Mouse (Mus musculus) MEL (cell line): ENCODE data around the gene Pakap. TPM values are rescaled to one million over a fixed set of nuclear protein-coding genes. Genes with fewer than 3 reads are reported as not detected.
A peak's percentile ranks its signal among the peaks of the same experiment; 100 is the strongest.

ENCODE experiments used
- DNase-seq: peaks from one replicate; pipeline ENCODE4 v3.0.0; 2011; ENCODE audit warnings: low read depth, low spot score
- H3K27ac ChIP-seq: 2 replicates; pipeline ENCODE4 v1.5.1; 2012; ENCODE audit warnings: low read depth, mild to moderate bottlenecking, control low read depth, low read length, moderate library complexity; ENCODE audit not compliant: control insufficient read depth
- H3K27me3 ChIP-seq, 2 experiments: fragments of 150-350 bp in 1 of 2; sonication (generic) in 1 of 2; 2 replicates each; pipeline ENCODE4 v1.6.1; 2012; ENCODE audit warnings: low read length in 2 of 2, mild to moderate bottlenecking in 2 of 2, improper control_type of control experiment in 1 of 2, moderate library complexity in 1 of 2; ENCODE audit not compliant: insufficient read depth in 2 of 2, control insufficient read depth in 1 of 2
- H3K36me3 ChIP-seq, 2 experiments: 2 replicates each; pipeline ENCODE4 v1.6.1; 2012 to 2014; ENCODE audit warnings: low read length in 2 of 2, improper control_type of control experiment in 1 of 2, inconsistent platforms in 1 of 2, mild to moderate bottlenecking in 1 of 2; ENCODE audit not compliant: insufficient read depth in 2 of 2, control insufficient read depth in 1 of 2
- H3K4me1 ChIP-seq, 2 experiments: fragments of 150-350 bp in 1 of 2; sonication (generic) in 1 of 2; 2 replicates each; pipeline ENCODE4 v1.6.1; 2012; ENCODE audit warnings: low read length in 2 of 2, improper control_type of control experiment in 1 of 2, mild to moderate bottlenecking in 1 of 2; ENCODE audit not compliant: insufficient read depth in 2 of 2, control insufficient read depth in 1 of 2
- H3K4me3 ChIP-seq, 2 experiments: fragments of 150-350 bp in 1 of 2; sonication (generic) in 1 of 2; 2 replicates each; pipeline ENCODE4 v1.5.1; 2012; ENCODE audit warnings: low read depth in 2 of 2, low read length in 2 of 2, mild to moderate bottlenecking in 2 of 2, moderate library complexity in 2 of 2, control low read depth in 1 of 2, improper control_type of control experiment in 1 of 2; ENCODE audit not compliant: control insufficient read depth in 1 of 2, insufficient read depth in 1 of 2
- H3K79me2 ChIP-seq: 2 replicates; pipeline ENCODE4 v1.6.1; 2012; ENCODE audit warnings: mild to moderate bottlenecking, low read length, moderate library complexity; ENCODE audit not compliant: control insufficient read depth, poor library complexity, insufficient read depth
- H3K9ac ChIP-seq: 2 replicates; pipeline ENCODE4 v1.6.1; 2012; ENCODE audit warnings: low read depth, mild to moderate bottlenecking, control low read depth, low read length, moderate library complexity; ENCODE audit not compliant: control insufficient read depth, poor library complexity, severe bottlenecking
- H3K9me3 ChIP-seq: fragments of 150-350 bp; sonication (generic); replicated peaks from 2 replicates; pipeline ENCODE4 v1.6.1; 2012; ENCODE audit warnings: mild to moderate bottlenecking, low read length, improper control_type of control experiment, moderate library complexity; ENCODE audit not compliant: insufficient read depth
- BHLHE40 ChIP-seq: IDR thresholded peaks from 2 replicates; pipeline ENCODE4 v1.6.1; 2012; ENCODE audit warnings: low read depth, mild to moderate bottlenecking, inconsistent platforms, low read length, improper control_type of control experiment, borderline replicate concordance
- CHD1 ChIP-seq: IDR thresholded peaks from 2 replicates; pipeline ENCODE4 v1.6.1; 2012; ENCODE audit warnings: low read depth, mild to moderate bottlenecking, inconsistent platforms, low read length, improper control_type of control experiment
- CTCF ChIP-seq, 3 experiments: IDR thresholded peaks in 2 of 3; conservative IDR thresholded peaks in 1 of 3; 2 replicates each; pipeline ENCODE4 v1.5.1; 2011 to 2012; ENCODE audit warnings: low read length in 3 of 3, low read depth in 2 of 3, mild to moderate bottlenecking in 2 of 3, improper control_type of control experiment in 1 of 3, inconsistent platforms in 1 of 3, mixed read lengths in 1 of 3, moderate library complexity in 1 of 3; ENCODE audit not compliant: control insufficient read depth in 1 of 3, insufficient read depth in 1 of 3, poor library complexity in 1 of 3, severe bottlenecking in 1 of 3
- E2F4 ChIP-seq: IDR thresholded peaks from 2 replicates; pipeline ENCODE4 v1.6.1; 2011; ENCODE audit warnings: low read depth, low read length, improper control_type of control experiment, borderline replicate concordance
- ELF1 ChIP-seq: IDR thresholded peaks from 2 replicates; pipeline ENCODE4 v1.6.1; 2014; ENCODE audit warnings: low read depth, mild to moderate bottlenecking, inconsistent platforms, low read length, improper control_type of control experiment, moderate library complexity
- EP300 ChIP-seq, 2 experiments: IDR thresholded peaks; 2 replicates each; pipeline ENCODE4 v1.6.1; 2011; ENCODE audit warnings: improper control_type of control experiment in 2 of 2, low read length in 2 of 2, low read depth in 1 of 2, mild to moderate bottlenecking in 1 of 2
- ETS1 ChIP-seq: IDR thresholded peaks from 2 replicates; pipeline ENCODE4 v1.6.1; 2012; ENCODE audit warnings: low read depth, mild to moderate bottlenecking, inconsistent platforms, low read length, improper control_type of control experiment, moderate library complexity
- GABPA ChIP-seq: IDR thresholded peaks from 2 replicates; pipeline ENCODE4 v1.6.1; 2012; ENCODE audit warnings: low read depth, mild to moderate bottlenecking, inconsistent platforms, low read length, improper control_type of control experiment, moderate library complexity
- GATA1 ChIP-seq: IDR thresholded peaks from 2 replicates; pipeline ENCODE4 v1.6.1; 2011; ENCODE audit warnings: low read depth, low read length, improper control_type of control experiment
- JUND ChIP-seq: IDR thresholded peaks from 2 replicates; pipeline ENCODE4 v1.6.1; 2011; ENCODE audit warnings: low read depth, mild to moderate bottlenecking, improper control_type of control experiment, low read length
- KAT2A ChIP-seq: conservative IDR thresholded peaks from 2 replicates; pipeline ENCODE4 v1.6.1; 2012; ENCODE audit warnings: low read depth, low read length, improper control_type of control experiment, inconsistent platforms
- MAFK ChIP-seq: IDR thresholded peaks from 2 replicates; pipeline ENCODE4 v1.6.1; 2011; ENCODE audit warnings: low read depth, mild to moderate bottlenecking, low read length, improper control_type of control experiment, borderline replicate concordance
- MAX ChIP-seq: IDR thresholded peaks from 2 replicates; pipeline ENCODE4 v1.6.1; 2011; ENCODE audit warnings: low read length, improper control_type of control experiment
- MAZ ChIP-seq: IDR thresholded peaks from 2 replicates; pipeline ENCODE4 v1.6.1; 2012; ENCODE audit warnings: low read depth, mild to moderate bottlenecking, inconsistent platforms, low read length, improper control_type of control experiment
- MEF2A ChIP-seq: IDR thresholded peaks from 2 replicates; pipeline ENCODE4 v1.6.1; 2014; ENCODE audit warnings: low read depth, mild to moderate bottlenecking, inconsistent platforms, low read length, improper control_type of control experiment; ENCODE audit not compliant: poor library complexity, insufficient replicate concordance, severe bottlenecking; ENCODE audit errors: extremely low read depth
- MXI1 ChIP-seq: IDR thresholded peaks from 2 replicates; pipeline ENCODE4 v1.6.1; 2011; ENCODE audit warnings: mild to moderate bottlenecking, low read depth, low read length, improper control_type of control experiment
- MYB ChIP-seq: IDR thresholded peaks from 2 replicates; pipeline ENCODE4 v1.6.1; 2011; ENCODE audit warnings: mild to moderate bottlenecking, low read depth, low read length, improper control_type of control experiment
- MYC ChIP-seq: IDR thresholded peaks from 2 replicates; pipeline ENCODE4 v1.6.1; 2011; ENCODE audit warnings: low read depth, mild to moderate bottlenecking, low read length, improper control_type of control experiment, moderate library complexity
- NRF1 ChIP-seq: IDR thresholded peaks from 2 replicates; pipeline ENCODE4 v1.6.1; 2014; ENCODE audit warnings: low read depth, mild to moderate bottlenecking, inconsistent platforms, low read length, improper control_type of control experiment, moderate library complexity; ENCODE audit not compliant: poor library complexity, insufficient read depth, severe bottlenecking
- POLR2A ChIP-seq, 2 experiments: IDR thresholded peaks; 2 replicates each; pipeline ENCODE4 v1.6.1; 2011 to 2012; ENCODE audit warnings: low read length in 2 of 2, mild to moderate bottlenecking in 2 of 2, control low read depth in 1 of 2, improper control_type of control experiment in 1 of 2, low read depth in 1 of 2, moderate library complexity in 1 of 2; ENCODE audit not compliant: control insufficient read depth in 1 of 2, insufficient read depth in 1 of 2, poor library complexity in 1 of 2
- POLR2AphosphoS2 ChIP-seq: IDR thresholded peaks from 2 replicates; pipeline ENCODE4 v1.6.1; 2011; ENCODE audit warnings: low read length, improper control_type of control experiment
- POLR2AphosphoS5 ChIP-seq: IDR thresholded peaks from 2 replicates; pipeline ENCODE4 v1.6.1; 2012; ENCODE audit warnings: low read depth, borderline replicate concordance, mild to moderate bottlenecking, inconsistent platforms, low read length, moderate library complexity, mixed read lengths
- RAD21 ChIP-seq: IDR thresholded peaks from 2 replicates; pipeline ENCODE4 v1.6.1; 2011; ENCODE audit warnings: mild to moderate bottlenecking, low read depth, low read length, improper control_type of control experiment
- RCOR1 ChIP-seq: IDR thresholded peaks from 2 replicates; pipeline ENCODE4 v1.6.1; 2012; ENCODE audit warnings: low read depth, mild to moderate bottlenecking, inconsistent platforms, low read length, improper control_type of control experiment
- SMC3 ChIP-seq: IDR thresholded peaks from 2 replicates; pipeline ENCODE4 v1.6.1; 2011; ENCODE audit warnings: low read depth, low read length, improper control_type of control experiment
- TCF12 ChIP-seq: IDR thresholded peaks from 2 replicates; pipeline ENCODE4 v1.6.1; 2014; ENCODE audit warnings: low read depth, mild to moderate bottlenecking, inconsistent platforms, low read length, improper control_type of control experiment, moderate library complexity
- UBTF ChIP-seq: IDR thresholded peaks from 2 replicates; pipeline ENCODE4 v1.6.1; 2012; ENCODE audit warnings: low read depth, mild to moderate bottlenecking, inconsistent platforms, low read length, improper control_type of control experiment, moderate library complexity, borderline replicate concordance; ENCODE audit not compliant: insufficient read depth
- USF1 ChIP-seq: IDR thresholded peaks from 2 replicates; pipeline ENCODE4 v1.6.1; 2014; ENCODE audit warnings: low read depth, mild to moderate bottlenecking, inconsistent platforms, low read length, improper control_type of control experiment, moderate library complexity
- ZC3H11A ChIP-seq: IDR thresholded peaks from 2 replicates; pipeline ENCODE4 v1.6.1; 2012; ENCODE audit warnings: low read depth, mild to moderate bottlenecking, inconsistent platforms, low read length, improper control_type of control experiment
- ZKSCAN1 ChIP-seq: IDR thresholded peaks from 2 replicates; pipeline ENCODE4 v1.6.1; 2012; ENCODE audit warnings: low read depth, mild to moderate bottlenecking, inconsistent platforms, low read length, improper control_type of control experiment, moderate library complexity
- ZNF384 ChIP-seq: IDR thresholded peaks from 2 replicates; pipeline ENCODE4 v1.6.1; 2012; ENCODE audit warnings: low read depth, mild to moderate bottlenecking, inconsistent platforms, low read length, improper control_type of control experiment
- polyA plus RNA-seq, 2 experiments: library from polyadenylated mRNA; stranded (reverse) in 1 of 2; unstranded in 1 of 2; fragments of >175 nt in 1 of 2; fragments of >200 nt in 1 of 2; gene quantifications; 2 replicates each; pipeline versions ENCODE4 v1.2.1 to v1.2.4; 2012; ENCODE audit warnings: low replicate concordance in 2 of 2, low read depth in 1 of 2; ENCODE audit not compliant: insufficient read length in 2 of 2, insufficient read depth in 1 of 2, missing spikeins in 1 of 2
- total RNA-seq: library from RNA; depleted of rRNA; stranded (reverse); fragments of 300-350 nt; gene quantifications from 2 replicates; pipeline ENCODE4 v1.2.3, GENCODE M21; 2012

The Pakap gene
- total and polyA plus RNA-seq, 3 experiments = not detected

DNA sequence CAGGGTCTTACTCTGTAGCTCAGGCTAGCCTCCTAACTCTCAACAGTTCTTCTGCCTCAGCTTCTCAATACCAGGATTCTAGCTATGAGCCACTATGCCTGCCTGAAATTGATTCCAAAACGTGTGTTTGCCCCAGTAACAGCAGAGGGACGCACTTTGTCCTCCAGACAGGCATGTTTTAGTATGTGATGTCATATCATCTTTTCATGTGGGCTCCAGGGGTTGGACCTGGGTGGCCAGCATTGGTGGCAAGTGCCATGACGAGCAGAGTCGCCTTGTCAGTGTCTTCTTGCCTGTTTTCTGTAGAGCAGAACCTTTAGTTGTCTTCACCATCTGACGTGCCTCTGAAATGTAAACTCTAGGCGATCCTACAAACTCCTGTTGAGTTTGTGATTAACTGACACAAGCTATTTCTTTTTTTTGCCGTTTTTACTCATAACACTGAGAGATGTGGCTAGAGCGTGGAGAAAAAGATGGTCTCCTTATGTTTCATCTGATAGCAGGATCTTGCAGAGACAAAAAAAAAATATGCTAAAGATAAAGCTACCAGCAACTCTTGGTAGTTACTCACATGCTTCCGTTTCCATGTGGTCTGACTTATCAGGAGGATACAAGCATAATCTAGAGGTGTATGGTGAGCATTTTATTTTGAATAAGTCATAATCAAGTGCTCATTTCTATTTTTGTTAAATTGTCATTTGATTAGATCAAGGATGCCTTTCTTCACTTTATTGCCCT, 229.7 kb downstream of the Pakap start (continued):
- TF ChIP-seq UBTF (no peak), MYB (peak; percentile 73), MYC (peak; percentile 98), E2F4 (no peak), SMC3 (no peak), ZKSCAN1 (no peak), USF1 (peak; percentile 44; the same call in 1 of the 2 replicates), MAX (peak; percentile 42; the same call in 1 of the 2 replicates), MAZ (0 out of 2 replicates have a peak, but pooled peaks have one; percentile 64), POLR2AphosphoS5 (no peak), ZC3H11A (peak; percentile 14; the same call in 1 of the 2 replicates), EP300 (IDR thresholded peaks at IDR 0.05; ENCODE audit: low read depth in 1 of 2, low read length in 2 of 2) (peak; percentile 96 to 97), TCF12 (peak; percentile 93), BHLHE40 (peak; percentile 92), GATA1 (peak; percentile 98), JUND (no peak)

DNA sequence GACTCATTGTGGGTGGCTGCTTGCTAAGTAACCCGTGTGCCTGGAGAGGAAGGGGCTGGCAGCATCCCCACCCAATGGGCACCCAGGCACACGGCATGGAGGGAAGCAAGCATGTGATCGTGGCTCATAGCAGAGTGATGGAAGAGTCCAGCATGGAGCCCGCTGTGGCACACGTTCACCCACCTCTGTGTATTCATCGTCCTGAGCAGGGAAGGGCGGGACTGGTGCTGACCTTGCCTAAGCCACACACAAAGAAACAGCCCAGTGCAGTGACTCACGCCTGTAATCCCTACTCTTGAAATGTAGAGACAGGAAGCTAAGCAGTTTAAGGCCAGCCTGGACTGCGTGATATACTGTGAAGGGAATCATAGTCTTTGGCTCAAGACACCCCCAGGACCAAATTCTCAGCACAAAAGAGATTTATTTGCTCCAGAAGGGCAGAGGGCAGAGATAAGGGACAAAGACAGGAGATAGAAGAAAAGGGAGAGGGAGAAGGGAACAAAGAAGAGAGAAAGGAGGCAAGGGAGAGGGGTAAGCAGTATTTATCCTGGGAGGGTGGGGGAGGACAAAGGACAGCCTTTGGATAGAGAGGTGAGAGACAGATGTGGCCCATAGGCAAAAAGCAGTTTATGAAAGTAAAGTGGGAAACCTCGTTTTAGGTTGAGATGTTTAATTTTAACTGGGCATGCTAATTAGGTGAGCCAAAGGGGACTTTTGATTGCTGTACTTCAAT, 230.5 kb downstream of the Pakap start:
- Histone ChIP-seq H3K9ac (peak overlapping the region; percentile 66), H3K4me1 (peaks cover 21 to 34% of the 10 kb centered on the region in 2 experiments), H3K27me3 (no peaks in the 10 kb centered on the region), H3K27ac (peak overlapping the region; percentile 90), H3K79me2 (no peaks in the 10 kb centered on the region; the same call in 1 of the 2 replicates), H3K36me3 (peaks cover 0 to 30% of the 10 kb centered on the region in 2 experiments; a peak in 2 of 4 replicates), H3K9me3 (no peaks in the 10 kb centered on the region), H3K4me3 (peak overlapping the region; percentile 30 to 44)
- peak; percentile 86 for DNase-seq
- peak; percentile 5; the same call in 1 of the 2 replicates for TF ChIP-seq USF1
- TF ChIP-seq ETS1 = no peak
- TF ChIP-seq EP300 (IDR thresholded peaks at IDR 0.05; ENCODE audit: low read depth in 1 of 2, low read length in 2 of 2) = no peak
- TF ChIP-seq MAFK = no peak
- 0 out of 2 replicates have a peak, but pooled peaks have one; percentile 59 for TF ChIP-seq POLR2AphosphoS5
- no peak for TF ChIP-seq RAD21
- no peak; the same call in 1 of the 2 replicates for TF ChIP-seq ZC3H11A
- no peak for TF ChIP-seq KAT2A
- no peak for TF ChIP-seq POLR2A (IDR thresholded peaks at IDR 0.05; ENCODE audit: control insufficient read depth in 1 of 2, insufficient read depth in 1 of 2, low read depth in 1 of 2, low read length in 2 of 2, poor library complexity in 1 of 2)
- no peak for TF ChIP-seq ZNF384
- TF ChIP-seq CTCF (IDR thresholded peaks at IDR 0.05 in 2 of 3, conservative IDR thresholded peaks at IDR 0.05 in 1 of 3; ENCODE audit: control insufficient read depth in 1 of 3, insufficient read depth in 1 of 3, low read depth in 2 of 3, low read length in 3 of 3, poor library complexity in 1 of 3, severe bottlenecking in 1 of 3) = no peak
- no peak for TF ChIP-seq ELF1
- no peak for TF ChIP-seq NRF1
- TF ChIP-seq POLR2AphosphoS2 = no peak
- TF ChIP-seq CHD1 = no peak; the same call in 1 of the 2 replicates
- no peak for TF ChIP-seq MEF2A
- TF ChIP-seq MXI1 = no peak; the same call in 1 of the 2 replicates
- TF ChIP-seq TCF12 = no peak
- TF ChIP-seq MYB = no peak
- TF ChIP-seq RCOR1 = no peak; the same call in 1 of the 2 replicates
- TF ChIP-seq GABPA = peak; percentile 51; the same call in 1 of the 2 replicates
- TF ChIP-seq ZKSCAN1 = no peak
